Mouse (Mus musculus) E14TG2a.4 (cell line): ENCODE data around the gene Tnfrsf1a.

ENCODE experiments used
- H3K27me3 ChIP-seq: 2 replicates; pipeline ENCODE4 v1.6.1; 2014; ENCODE audit warnings: low read length, control low read depth; ENCODE audit not compliant: insufficient read depth
- H3K36me3 ChIP-seq: 2 replicates; pipeline ENCODE4 v1.6.1; 2014; ENCODE audit warnings: low read length, control low read depth; ENCODE audit not compliant: insufficient read depth
- H3K4me1 ChIP-seq: replicated peaks from 2 replicates; pipeline ENCODE4 v1.6.1; 2014; ENCODE audit warnings: low read depth, low read length, control low read depth
- H3K4me3 ChIP-seq: replicated peaks from 2 replicates; pipeline ENCODE4 v1.5.1; 2014; ENCODE audit warnings: mild to moderate bottlenecking, low read length
- H3K9me3 ChIP-seq: 2 replicates; pipeline ENCODE4 v1.6.1; 2014; ENCODE audit warnings: low read length, control low read depth
- CTCF ChIP-seq: conservative IDR thresholded peaks from 2 replicates; pipeline ENCODE4 v1.5.1; 2014; ENCODE audit warnings: low read length
- NANOG ChIP-seq: IDR thresholded peaks from 2 replicates; pipeline ENCODE4 v1.6.1; 2014; ENCODE audit warnings: borderline replicate concordance, low read length, mixed read lengths
- POU5F1 ChIP-seq: IDR thresholded peaks from 2 replicates; pipeline ENCODE4 v1.6.1; 2014; ENCODE audit warnings: low read length, borderline replicate concordance

Gene Tnfrsf1a

DNA sequence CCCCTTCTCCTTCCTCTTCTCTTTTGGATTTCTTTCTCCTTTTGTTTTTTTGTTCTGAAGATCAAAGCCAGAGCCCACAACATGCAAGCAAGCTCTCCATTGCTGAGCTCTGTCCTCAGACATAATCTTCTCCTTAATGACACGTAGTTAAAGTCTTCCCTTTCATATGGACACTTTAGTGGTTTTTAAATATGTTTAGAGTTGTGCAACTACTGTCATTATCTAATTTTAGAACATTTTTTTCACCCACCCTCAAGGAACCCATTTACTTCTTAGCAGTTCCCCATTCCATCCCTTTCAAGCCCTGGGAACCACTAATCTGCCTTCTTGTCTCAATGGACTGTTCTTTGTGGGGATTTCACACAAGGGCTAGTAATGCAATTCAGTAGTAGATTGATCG is 14.8 kb upstream of the Tnfrsf1a start:
- no peak for TF ChIP-seq POU5F1
- no peak for TF ChIP-seq CTCF
- no peak for TF ChIP-seq NANOG
- Histone ChIP-seq H3K4me1 (peaks cover 16% of the 10 kb centered on the region; the same call in 1 of the 2 replicates), H3K9me3 (no peaks in the 10 kb centered on the region), H3K27me3 (peaks cover 47% of the 10 kb centered on the region), H3K4me3 (no peak overlapping the region), H3K36me3 (no peaks in the 10 kb centered on the region)

GRCm38 (mm10) chr6:125338791-125339660 is 10.1 kb upstream of the Tnfrsf1a start:
- H3K9me3 ChIP-seq, result no peaks in the 10 kb centered on the region
- peaks cover 25% of the 10 kb centered on the region for H3K4me1 ChIP-seq
- TF ChIP-seq CTCF (no peak), POU5F1 (no peak), NANOG (no peak)
- peaks cover 33% of the 10 kb centered on the region for H3K27me3 ChIP-seq
- H3K36me3 ChIP-seq, result no peaks in the 10 kb centered on the region
- H3K4me3 ChIP-seq, result no peak overlapping the region

- TF ChIP-seq CTCF (no peak), NANOG (no peak), POU5F1 (no peak)
- no peaks in the 10 kb centered on the region for H3K36me3 ChIP-seq
Measured at GRCm38 (mm10) chr6:125340244-125340643, 8.9 kb upstream of the Tnfrsf1a start.

DNA sequence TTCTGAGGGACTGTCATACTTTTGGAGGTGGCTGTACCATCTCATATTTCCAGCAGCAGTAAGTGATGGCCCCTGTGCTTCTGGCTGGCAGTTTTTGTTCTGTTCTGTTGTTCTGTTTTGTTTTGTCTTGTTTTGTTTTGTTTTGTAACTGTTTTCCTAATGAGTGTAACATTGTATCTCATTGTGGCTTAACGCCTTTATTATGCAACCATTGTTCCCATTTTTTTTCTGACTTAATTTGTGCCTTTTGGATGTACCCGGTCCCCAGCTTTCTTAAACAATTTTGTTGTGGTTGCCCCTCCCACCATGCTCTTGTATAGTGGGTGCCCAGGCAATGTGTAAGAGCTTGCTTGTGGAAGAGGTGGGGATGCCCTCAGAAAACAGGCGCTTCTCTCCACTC is 7.0 kb upstream of the Tnfrsf1a start:
- Histone ChIP-seq H3K4me1 (peaks cover 46% of the 10 kb centered on the region), H3K27me3 (peaks cover 36% of the 10 kb centered on the region), H3K4me3 (no peak overlapping the region), H3K36me3 (no peaks in the 10 kb centered on the region), H3K9me3 (no peaks in the 10 kb centered on the region)
- TF ChIP-seq POU5F1, result no peak
- TF ChIP-seq NANOG, result no peak
- no peak for TF ChIP-seq CTCF

More at GRCm38 (mm10) chr6:125340244-125340643, 8.9 kb upstream of the Tnfrsf1a start:
- H3K4me3 ChIP-seq, result no peak overlapping the region
- no peaks in the 10 kb centered on the region for H3K9me3 ChIP-seq
- H3K4me1 ChIP-seq, result peaks cover 38% of the 10 kb centered on the region
- H3K27me3 ChIP-seq, result peaks cover 40% of the 10 kb centered on the region

DNA sequence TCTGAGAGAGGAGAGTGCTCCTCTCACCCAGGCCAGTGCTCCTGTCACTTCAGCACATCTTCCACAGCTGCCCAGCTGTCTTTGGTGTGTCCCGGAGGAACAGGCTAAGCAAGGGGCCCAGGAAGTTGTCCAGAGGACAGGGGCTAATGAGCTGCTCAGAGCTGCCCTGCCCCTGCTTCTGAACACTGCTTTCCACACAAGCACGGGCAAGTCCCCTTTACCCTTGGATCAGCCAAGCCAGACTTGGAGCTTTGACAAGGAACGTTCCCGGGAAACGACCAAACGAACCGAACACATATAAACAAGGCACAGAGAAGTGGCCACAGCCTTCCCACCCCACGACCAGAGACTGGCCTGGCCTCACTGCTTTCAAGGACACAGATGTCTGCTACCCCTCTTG is 5.1 kb upstream of the Tnfrsf1a start:
- Histone ChIP-seq H3K4me3 (peak overlapping the region; percentile 32; the same call in 1 of the 2 replicates), H3K9me3 (no peaks in the 10 kb centered on the region), H3K4me1 (peaks cover 53% of the 10 kb centered on the region), H3K36me3 (no peaks in the 10 kb centered on the region), H3K27me3 (peaks cover 39% of the 10 kb centered on the region)
- no peak for TF ChIP-seq POU5F1
- no peak for TF ChIP-seq CTCF
- TF ChIP-seq NANOG, result no peak

GRCm38 (mm10) chr6:125344866-125345265 is 4.3 kb upstream of the Tnfrsf1a start:
- peaks cover 46% of the 10 kb centered on the region for H3K27me3 ChIP-seq
- peaks cover 61% of the 10 kb centered on the region for H3K4me1 ChIP-seq
- H3K36me3 ChIP-seq, result no peaks in the 10 kb centered on the region
- TF ChIP-seq NANOG (no peak), POU5F1 (no peak), CTCF (no peak)
- H3K9me3 ChIP-seq, result no peaks in the 10 kb centered on the region
- H3K4me3 ChIP-seq, result no peak overlapping the region

DNA sequence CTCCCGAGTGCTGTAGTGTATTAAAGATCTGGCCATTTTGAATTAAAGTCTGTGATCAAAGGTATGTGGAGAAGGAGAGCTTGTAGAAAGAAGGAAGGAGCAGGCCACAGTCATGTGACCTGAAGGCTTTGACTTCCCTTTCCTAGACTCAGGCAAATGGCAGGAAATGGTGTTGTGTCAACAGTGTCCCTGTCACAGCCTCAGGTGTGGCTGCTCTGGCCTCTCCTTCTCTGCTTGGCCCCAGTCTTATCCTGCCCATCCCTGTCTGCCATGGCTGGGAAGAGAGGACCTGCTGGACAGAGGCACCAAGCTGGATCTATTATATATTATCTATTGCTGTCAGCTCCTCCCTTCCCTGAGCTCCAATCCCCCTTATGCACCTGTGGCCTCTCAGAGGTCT is 3.5 kb upstream of the Tnfrsf1a start:
- Histone ChIP-seq H3K4me1 (peaks cover 64% of the 10 kb centered on the region), H3K27me3 (peaks cover 54% of the 10 kb centered on the region), H3K9me3 (peaks cover 6% of the 10 kb centered on the region), H3K36me3 (no peaks in the 10 kb centered on the region), H3K4me3 (no peak overlapping the region)
- TF ChIP-seq NANOG (no peak), POU5F1 (no peak), CTCF (no peak)

DNA sequence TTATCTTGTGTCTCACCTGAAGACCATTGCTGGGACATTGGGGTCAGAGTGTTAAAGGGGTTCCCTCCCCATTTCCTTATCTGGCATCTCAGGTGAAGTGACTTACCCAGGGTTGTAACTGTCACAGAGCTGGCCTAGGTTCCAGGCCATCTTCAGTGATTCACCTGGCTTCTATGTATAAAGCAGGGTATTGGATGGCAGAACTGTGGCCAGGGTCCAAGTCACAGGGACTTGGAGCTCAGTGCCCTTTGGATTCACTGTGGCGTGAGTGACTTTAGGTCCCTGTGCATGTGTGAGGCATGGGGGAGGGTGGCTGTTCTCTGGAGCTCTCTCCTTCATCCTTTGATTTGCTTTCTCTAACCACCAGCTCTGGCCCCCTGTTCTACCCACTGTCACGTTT is 3.1 kb upstream of the Tnfrsf1a start:
- TF ChIP-seq NANOG (no peak), POU5F1 (no peak), CTCF (no peak)
- no peak overlapping the region for H3K4me3 ChIP-seq
- H3K4me1 ChIP-seq, result peaks cover 61% of the 10 kb centered on the region
- H3K36me3 ChIP-seq, result no peaks in the 10 kb centered on the region
- H3K9me3 ChIP-seq, result peaks cover 10% of the 10 kb centered on the region
- peaks cover 54% of the 10 kb centered on the region for H3K27me3 ChIP-seq
